Mouse (Mus musculus): ENCODE measurements at regions not wholly inside any gene's neighbourhood (a gene's known extent, or its start where the extent isn't known, plus 50 kb on each side); places are given as distances from the start of the nearest gene placed in this dataset.

- no peak for TF ChIP-seq CTCF (IDR thresholded peaks at IDR 0.05)
- TF ChIP-seq EP300 (IDR thresholded peaks at IDR 0.05), result no peak
Observed at GRCm38 (mm10) chr3:6049472-6050045, 299.0 kb downstream of the Gm8797 start.
